Mouse (Mus musculus) T-helper 2 cell (primary cell): ENCODE measurements around the gene Gtf2h3.

Source experiments
- in situ Hi-C: fragments of 300-600 bp; cut with MboI, MseI; formaldehyde crosslinking; loops from one replicate; pipeline ENCODE4 v1.15.1; 2025; ENCODE audit warnings: high pct_unique_total_duplicates

Gtf2h3 gene

DNA sequence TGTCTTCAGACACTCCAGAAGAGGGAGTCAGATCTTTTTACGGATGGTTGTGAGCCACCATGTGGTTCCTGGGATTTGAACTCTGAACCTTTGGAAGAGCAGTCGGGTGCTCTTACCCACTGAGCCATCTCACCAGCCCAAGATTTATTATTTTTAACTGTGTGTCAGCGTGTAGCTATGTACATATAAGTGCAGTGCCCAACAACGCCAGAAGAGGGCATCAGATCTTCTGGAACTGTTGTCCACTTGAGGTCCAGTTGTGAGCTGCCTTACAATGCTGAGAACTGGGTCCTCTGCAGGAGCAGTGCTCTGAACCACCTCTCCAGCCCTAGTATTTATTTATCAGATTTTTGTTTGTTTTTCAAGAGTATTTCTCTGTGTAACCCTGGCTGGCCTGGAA lies 56.1 kb downstream of the Gtf2h3 start:
- in situ Hi-C loops = loop anchor here (25.0 kb wide), 2 partner anchors 402 to 702 kb away; partner anchors contain the start of gene Scarb1

DNA sequence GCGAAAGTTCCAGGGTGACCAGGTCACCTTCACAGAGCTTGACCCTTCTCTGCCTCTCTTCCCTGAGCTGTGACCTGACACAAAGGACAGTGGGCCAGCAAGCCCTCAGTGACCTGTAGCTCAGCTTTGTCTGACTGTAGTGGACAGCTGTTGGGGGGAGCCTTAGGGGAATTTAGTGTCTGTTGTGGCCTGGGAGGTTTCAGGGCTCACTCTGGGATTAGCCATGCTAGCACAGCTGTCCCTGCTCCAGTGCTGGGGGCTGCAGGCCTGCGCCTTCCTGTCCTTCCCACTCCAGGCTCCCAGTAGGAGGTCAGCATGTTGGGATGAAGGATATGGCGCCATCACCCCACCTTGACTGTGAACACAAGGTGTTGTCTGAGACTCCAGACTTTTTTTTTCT lies 57.2 kb downstream of the Gtf2h3 start:
- in situ Hi-C loops = loop anchor here (25.0 kb wide), 2 partner anchors 401 to 701 kb away; partner anchors contain the start of gene Scarb1

DNA sequence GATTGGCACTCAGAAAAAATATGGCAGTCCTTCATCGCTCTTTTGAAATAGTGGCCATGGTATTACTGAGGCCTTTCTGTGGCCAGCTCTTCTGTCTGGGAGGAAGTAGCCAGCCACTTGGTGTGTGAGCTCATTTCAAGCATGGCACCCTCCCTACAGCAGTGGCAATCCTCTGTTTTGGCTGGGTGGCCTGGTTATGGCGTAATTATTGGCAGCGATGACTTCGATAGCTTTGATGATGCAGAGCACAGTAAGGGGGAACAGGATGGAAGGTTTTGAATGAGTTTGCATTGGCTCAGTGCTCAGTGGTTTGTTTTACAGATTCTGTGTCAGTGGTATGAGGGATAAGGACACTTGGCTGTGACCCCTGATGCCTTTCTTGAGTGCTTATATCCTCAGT lies 57.8 kb downstream of the Gtf2h3 start:
- in situ Hi-C loops = loop anchor here (25.0 kb wide), 2 partner anchors 401 to 701 kb away; partner anchors contain the start of gene Scarb1

DNA sequence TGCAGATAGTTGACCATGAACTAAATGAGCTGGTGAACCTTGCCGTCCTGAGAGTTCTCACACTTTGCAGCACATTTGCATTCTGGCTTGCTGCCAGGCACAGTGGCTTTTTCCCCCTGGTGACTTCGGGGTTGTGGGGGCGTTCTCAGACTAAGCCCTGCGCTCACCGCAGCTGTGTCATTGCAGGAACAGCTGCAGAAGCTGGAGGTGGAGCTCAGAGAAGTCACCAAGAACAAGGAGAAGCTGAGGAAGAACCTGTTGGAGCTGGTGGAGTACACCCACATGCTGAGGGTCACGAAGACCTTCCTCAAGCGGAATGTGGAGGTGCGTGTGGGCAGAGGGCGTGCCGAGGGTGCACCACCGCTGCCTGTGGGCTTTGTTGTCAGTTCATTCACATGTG lies 58.4 kb downstream of the Gtf2h3 start:
- in situ Hi-C loops = loop anchor here (25.0 kb wide), 2 partner anchors 400 to 700 kb away; partner anchors contain the start of gene Scarb1

DNA sequence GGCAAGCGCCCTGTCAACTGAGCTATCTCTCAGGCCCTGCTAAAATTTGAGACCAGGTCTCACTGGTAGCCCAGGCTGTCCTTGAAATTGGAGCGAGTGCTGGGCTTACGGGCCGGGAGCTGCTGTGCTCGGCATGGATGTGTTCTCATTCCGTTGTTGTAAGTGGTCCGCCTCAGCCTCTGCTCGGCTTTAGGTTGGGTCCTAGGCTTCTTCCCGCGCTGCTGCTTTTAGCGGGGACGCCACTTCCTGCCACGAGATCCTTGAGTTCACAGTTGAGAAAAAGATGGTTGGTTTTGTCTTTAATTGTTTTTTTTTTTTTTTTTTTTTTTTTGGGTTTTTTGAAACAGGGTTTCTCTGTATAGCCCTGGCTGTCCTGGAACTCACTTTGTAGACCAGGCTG lies 58.9 kb downstream of the Gtf2h3 start:
- in situ Hi-C loops = loop anchor here (25.0 kb wide), 2 partner anchors 399 to 699 kb away; partner anchors contain the start of gene Scarb1
